20 mouse cellular contexts compared by ENCODE assay signal in genomic region chr19:53571056-53571455, GRCm38 (mm10). TPM values are rescaled to one million over a fixed set of nuclear protein-coding genes. Genes with fewer than 3 reads are reported as not detected.
"Had no signal": no experiment of that assay in that cellular context is flagged by ENCODE, and none has a peak within 500 bp of the region (broad histone marks: within the 10 kb centered on the region; RNA-seq: fewer than 3 reads in every experiment).

No protein-coding gene starts in this region.

- H3K4me2 ChIP-seq: limb, embryonic 13.5 days; liver, embryonic 15.5 days; midbrain, embryonic 13.5 days; neural tube, embryonic 13.5 days; stomach, embryonic 15.5 days had no signal

- H3K27ac ChIP-seq: kidney, postnatal 0 days; limb, embryonic 13.5 days; liver, embryonic 15.5 days; midbrain, embryonic 13.5 days; neural tube, embryonic 13.5 days; stomach, embryonic 15.5 days had no signal

- H3K4me3 ChIP-seq: limb, embryonic 13.5 days; liver, embryonic 15.5 days; midbrain, embryonic 13.5 days; myocyte; neural tube, embryonic 13.5 days; stomach, embryonic 15.5 days had no signal

- H3K27me3 ChIP-seq: limb, embryonic 13.5 days; liver, embryonic 15.5 days; midbrain, embryonic 13.5 days; neural tube, embryonic 13.5 days; stomach, embryonic 15.5 days had no signal

- H3K9ac ChIP-seq: limb, embryonic 13.5 days; liver, embryonic 15.5 days; midbrain, embryonic 13.5 days; neural tube, embryonic 13.5 days; stomach, embryonic 15.5 days had no signal

- H3K9me3 ChIP-seq: limb, embryonic 13.5 days; liver, embryonic 15.5 days; midbrain, embryonic 13.5 days; neural tube, embryonic 13.5 days; stomach, embryonic 15.5 days had no signal

- DNase-seq: kidney, adult 2 months; kidney, postnatal 36 days; left cerebral cortex, postnatal 4 days; lung, adult 2 months; lung, postnatal 14 days; lung, postnatal 4 days; retina, postnatal 1 day; right cerebral cortex, postnatal 25 days; spleen, adult 18-20 months; thymus, postnatal 36 days had no signal

- H3K4me1 ChIP-seq: limb, embryonic 13.5 days had no signal

- H3K36me3 ChIP-seq: limb, embryonic 13.5 days; liver, embryonic 15.5 days; midbrain, embryonic 13.5 days; neural tube, embryonic 13.5 days; stomach, embryonic 15.5 days had no signal

- ATAC-seq: intestine, embryonic 16.5 days; midbrain, embryonic 13.5 days; midbrain, embryonic 16.5 days had no signal

RNA-seq across cellular contexts. Expression of gene Nutf2-ps1, which starts 17.8 kb away (rescaled TPM):
- total RNA-seq: monocyte, adult 5-6 weeks had no signal
